Mouse (Mus musculus) liver, embryonic 11.5 days (tissue): Measurements from ENCODE around the gene Ccpg1. TPM values are rescaled to one million over a fixed set of nuclear protein-coding genes. Genes with fewer than 3 reads are reported as not detected.

Experiments
- ATAC-seq: fragments of 200-750 bp; cut with Nextera tagmentation; replicated peaks from 2 replicates; pipeline ENCODE4 v1.8.0; 2017; ENCODE audit warnings: moderate number of reproducible peaks, mild to moderate bottlenecking, moderate TSS enrichment, moderate library complexity; ENCODE audit not compliant: low FRiP score
- DNase-seq: peaks from one replicate; pipeline ENCODE4 v3.0.0-alpha.2; 2017; ENCODE audit warnings: low spot score
- H3K27ac ChIP-seq: fragments of 300-500 bp; sonication (generic); 2 replicates; pipeline ENCODE4 v1.5.1; 2014; ENCODE audit warnings: mild to moderate bottlenecking, low read depth, low read length, control low read depth
- H3K27me3 ChIP-seq: fragments of 300-500 bp; sonication (generic); replicated peaks from 2 replicates; pipeline ENCODE4 v1.6.1; 2014; ENCODE audit warnings: low read length, mixed read lengths; ENCODE audit not compliant: control insufficient read depth, insufficient read depth
- H3K36me3 ChIP-seq: fragments of 300-500 bp; sonication (generic); 2 replicates; pipeline ENCODE4 v1.6.1; 2014; ENCODE audit warnings: mild to moderate bottlenecking, low read length, moderate library complexity, mixed read lengths; ENCODE audit not compliant: control insufficient read depth, insufficient read depth
- H3K4me1 ChIP-seq: fragments of 300-500 bp; sonication (generic); replicated peaks from 2 replicates; pipeline ENCODE4 v1.6.1; 2014; ENCODE audit warnings: low read length, mixed read lengths; ENCODE audit not compliant: control insufficient read depth, insufficient read depth
- H3K4me2 ChIP-seq: fragments of 300-500 bp; sonication (generic); 2 replicates; pipeline ENCODE4 v1.6.1; 2014; ENCODE audit warnings: mild to moderate bottlenecking, control low read depth, moderate library complexity
- H3K4me3 ChIP-seq: fragments of 300-500 bp; sonication (generic); 2 replicates; pipeline ENCODE4 v1.5.1; 2014; ENCODE audit warnings: low read depth, low read length, control low read depth
- H3K9ac ChIP-seq: fragments of 300-500 bp; sonication (generic); 2 replicates; pipeline ENCODE4 v1.6.1; 2014; ENCODE audit warnings: low read depth, low read length, control low read depth
- H3K9me3 ChIP-seq: fragments of 300-500 bp; sonication (generic); 2 replicates; pipeline ENCODE4 v1.6.1; 2016; ENCODE audit warnings: low read length, inconsistent platforms, mixed read lengths; ENCODE audit not compliant: control insufficient read depth
- WGBS: fragments of 180-500 bp; shearing (Covaris S2); extraction: QIAGEN DNeasy Blood & Tissue Kit; methylation state at CpG from one replicate; pipeline ENCODE4 v1.1.7; 2014; 5-methylcytosine and 5-hydroxymethylcytosine counted together
- polyA plus RNA-seq: library from polyadenylated mRNA; unstranded; fragments of >200 nt; fragmentation: Nextera tagmentation; extraction: Ambion mirVana; gene quantifications from 2 replicates; pipeline ENCODE4 v1.2.1, GENCODE M21; 2014

Ccpg1 gene
- polyA plus RNA-seq, 1 experiment from 2014 or later: 14.8 TPM

GRCm38 (mm10) chr9:73001314-73002011, 16.2 kb downstream of the Ccpg1 start:
- H3K27me3 ChIP-seq: no peaks in the 10 kb centered on the region
- no peaks in the 10 kb centered on the region for H3K4me1 ChIP-seq
- ATAC-seq (no peak), DNase-seq (no peak)
- no peaks in the 10 kb centered on the region for H3K9me3 ChIP-seq
- H3K4me3 ChIP-seq: no peak overlapping the region
- no peak overlapping the region for H3K9ac ChIP-seq
- WGBS: 74% methylated on average over 13 of the region's 13 CpGs
- no peak overlapping the region for H3K4me2 ChIP-seq
- H3K36me3 ChIP-seq: 0 out of 2 replicates have a peak, but pooled peaks cover 4% of the 10 kb centered on the region
- no peak overlapping the region for H3K27ac ChIP-seq

DNA sequence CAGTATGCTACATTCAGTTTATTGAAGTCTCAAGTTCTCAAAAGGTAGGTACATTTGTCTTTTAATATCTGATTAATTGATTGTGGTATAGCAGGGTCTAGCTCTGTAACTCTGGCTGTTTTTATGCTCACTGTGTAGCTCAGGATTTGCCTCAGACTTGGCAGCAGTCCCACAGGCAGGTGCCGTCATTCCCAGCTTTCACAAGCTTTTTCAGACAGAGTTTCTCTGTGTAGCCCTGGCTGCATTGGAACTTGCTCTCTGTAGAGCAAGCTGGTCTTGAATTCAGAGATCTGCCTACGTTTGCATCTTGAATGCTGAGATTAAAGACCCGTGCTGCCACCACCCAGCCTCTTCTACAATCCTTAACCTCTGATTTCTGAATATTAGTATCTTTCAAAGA, 16.9 kb downstream of the Ccpg1 start:
- DNase-seq (no peak), ATAC-seq (no peak)
- H3K27me3 ChIP-seq: no peaks in the 10 kb centered on the region
- no peak overlapping the region for H3K27ac ChIP-seq
- 70% methylated on average over 3 of the region's 3 CpGs for WGBS
- H3K4me3 ChIP-seq: no peak overlapping the region
- H3K9ac ChIP-seq: no peak overlapping the region
- no peaks in the 10 kb centered on the region for H3K4me1 ChIP-seq
- no peaks in the 10 kb centered on the region for H3K9me3 ChIP-seq
- H3K36me3 ChIP-seq: 0 out of 2 replicates have a peak, but pooled peaks cover 4% of the 10 kb centered on the region
- no peak overlapping the region for H3K4me2 ChIP-seq

DNA sequence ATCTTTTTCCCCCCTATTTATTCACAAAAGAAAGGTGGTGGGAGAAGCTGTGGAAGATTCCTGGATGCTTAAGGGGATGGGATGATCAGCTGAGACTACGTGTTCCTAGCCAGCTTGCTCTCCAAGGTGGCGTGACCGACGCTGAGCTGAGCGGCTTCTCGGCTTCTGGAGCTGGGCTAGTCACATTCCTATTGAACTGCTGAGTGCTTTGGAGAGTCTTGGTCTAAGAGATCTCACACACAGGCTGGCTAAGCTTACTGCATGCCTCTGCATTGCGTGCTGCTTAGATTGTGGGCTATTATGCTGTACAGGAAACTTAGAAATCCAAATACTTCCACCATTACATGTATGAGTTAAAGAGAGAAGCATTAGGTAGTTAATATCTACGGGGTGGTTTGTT, 18.8 kb downstream of the Ccpg1 start:
- H3K36me3 ChIP-seq: 0 out of 2 replicates have a peak, but pooled peaks cover 4% of the 10 kb centered on the region
- H3K27me3 ChIP-seq: no peaks in the 10 kb centered on the region
- no peak overlapping the region for H3K27ac ChIP-seq
- no peak for DNase-seq
- no peak for ATAC-seq
- H3K9ac ChIP-seq: no peak overlapping the region
- no peaks in the 10 kb centered on the region for H3K9me3 ChIP-seq
- 90% methylated on average over 8 of the region's 8 CpGs for WGBS
- H3K4me2 ChIP-seq: no peak overlapping the region
- no peaks in the 10 kb centered on the region for H3K4me1 ChIP-seq
- H3K4me3 ChIP-seq: no peak overlapping the region

GRCm38 (mm10) chr9:73005106-73005505, 19.9 kb downstream of the Ccpg1 start:
- WGBS: 80% methylated on average over 6 of the region's 6 CpGs

DNA sequence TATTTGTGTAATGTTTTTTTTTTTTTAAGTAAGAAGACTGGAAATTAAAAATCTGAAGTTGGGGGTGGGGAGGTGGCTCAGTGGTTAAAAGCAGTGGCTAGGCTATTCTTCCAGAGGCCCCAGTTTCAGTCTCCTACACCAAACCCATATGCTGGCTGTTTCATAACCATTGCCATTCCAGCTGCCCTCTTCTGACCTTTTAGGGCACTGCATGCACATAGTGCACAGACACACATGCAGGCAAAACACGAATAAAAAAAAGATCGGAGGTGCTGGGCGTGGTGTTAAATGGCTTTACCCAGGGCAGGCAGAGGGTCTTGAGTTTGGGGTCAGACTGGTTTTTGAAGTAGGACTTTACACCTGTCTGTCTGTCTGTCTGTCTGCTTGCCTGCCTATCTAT, 20.9 kb downstream of the Ccpg1 start:
- no peaks in the 10 kb centered on the region for H3K27me3 ChIP-seq
- H3K9ac ChIP-seq: no peak overlapping the region
- no peak for DNase-seq
- no peaks in the 10 kb centered on the region for H3K4me1 ChIP-seq
- no peak overlapping the region for H3K4me2 ChIP-seq
- ATAC-seq: no peak
- H3K27ac ChIP-seq: no peak overlapping the region
- no peaks in the 10 kb centered on the region for H3K9me3 ChIP-seq
- H3K4me3 ChIP-seq: no peak overlapping the region
- 0 out of 2 replicates have a peak, but pooled peaks cover 4% of the 10 kb centered on the region for H3K36me3 ChIP-seq
- WGBS: 94% methylated on average over 3 of the region's 3 CpGs

More at GRCm38 (mm10) chr9:73005106-73005505, 19.9 kb downstream of the Ccpg1 start:
- no peak overlapping the region for H3K4me3 ChIP-seq
- H3K27ac ChIP-seq: no peak overlapping the region
- H3K36me3 ChIP-seq: 0 out of 2 replicates have a peak, but pooled peaks cover 4% of the 10 kb centered on the region
- no peaks in the 10 kb centered on the region for H3K4me1 ChIP-seq
- DNase-seq (no peak), ATAC-seq (no peak)
- no peak overlapping the region for H3K9ac ChIP-seq
- no peak overlapping the region for H3K4me2 ChIP-seq
- no peaks in the 10 kb centered on the region for H3K27me3 ChIP-seq
- no peaks in the 10 kb centered on the region for H3K9me3 ChIP-seq

- Histone ChIP-seq H3K4me2 (no peak overlapping the region), H3K27me3 (no peaks in the 10 kb centered on the region), H3K4me1 (no peaks in the 10 kb centered on the region), H3K4me3 (no peak overlapping the region), H3K36me3 (0 out of 2 replicates have a peak, but pooled peaks cover 4% of the 10 kb centered on the region), H3K9ac (no peak overlapping the region), H3K27ac (no peak overlapping the region), H3K9me3 (no peaks in the 10 kb centered on the region)
- no peak for DNase-seq
- WGBS: 53% methylated on average over 3 of the region's 3 CpGs
- no peak for ATAC-seq
Observed at GRCm38 (mm10) chr9:73008384-73008783, 23.2 kb downstream of the Ccpg1 start.

DNA sequence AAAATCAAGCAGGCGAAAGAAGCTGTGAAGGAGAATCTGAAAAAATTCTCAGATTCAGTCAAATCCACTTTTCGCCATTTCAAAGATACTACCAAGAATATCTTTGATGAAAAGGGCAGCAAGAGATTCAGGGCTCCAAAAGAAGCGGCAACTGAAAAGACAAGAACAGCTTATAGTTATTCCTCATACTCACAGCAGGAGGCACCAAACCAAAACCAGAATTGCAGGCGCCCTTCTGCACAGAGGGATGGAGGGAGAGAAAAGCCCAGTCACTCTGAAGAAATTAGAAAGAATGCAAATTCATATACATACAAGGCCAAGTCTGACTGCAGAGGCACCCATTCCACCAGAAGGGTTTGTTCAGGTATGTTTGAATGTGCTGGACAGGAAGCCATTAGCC, 27.4 kb downstream of the Ccpg1 start:
- H3K27me3 ChIP-seq: no peaks in the 10 kb centered on the region
- H3K4me1 ChIP-seq: no peaks in the 10 kb centered on the region
- H3K4me2 ChIP-seq: no peak overlapping the region
- DNase-seq (no peak), ATAC-seq (no peak)
- 88% methylated on average over 4 of the region's 4 CpGs for WGBS
- peaks cover 12% of the 10 kb centered on the region; the same call in 1 of the 2 replicates for H3K36me3 ChIP-seq
- H3K4me3 ChIP-seq: no peak overlapping the region
- no peaks in the 10 kb centered on the region for H3K9me3 ChIP-seq
- no peak overlapping the region for H3K9ac ChIP-seq
- no peak overlapping the region for H3K27ac ChIP-seq

GRCm38 (mm10) chr9:73014724-73015123, 29.5 kb downstream of the Ccpg1 start:
- H3K36me3 ChIP-seq: peaks cover 12% of the 10 kb centered on the region; the same call in 1 of the 2 replicates

DNA sequence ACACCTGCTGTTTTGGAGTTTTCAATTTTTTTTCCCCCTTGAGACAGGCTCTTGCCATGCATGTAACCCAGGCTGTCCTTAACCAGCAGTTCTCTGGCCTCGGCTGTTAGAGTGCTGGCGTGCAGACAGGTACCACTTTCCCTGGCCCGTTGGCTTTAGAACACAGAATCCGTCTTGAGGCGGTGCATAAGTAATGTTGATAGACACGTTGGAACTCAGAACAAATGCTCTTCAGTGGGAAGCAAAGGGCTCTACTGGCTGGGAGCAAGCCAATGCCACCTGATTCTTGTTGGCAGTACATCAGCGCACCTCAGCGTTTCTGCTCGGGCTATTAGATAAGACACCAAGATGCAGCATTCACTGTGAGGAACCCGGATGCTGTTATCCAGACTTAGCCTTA, 34.6 kb downstream of the Ccpg1 start:
- Histone ChIP-seq H3K9me3 (no peaks in the 10 kb centered on the region), H3K4me2 (no peak overlapping the region)
- DNase-seq: no peak

More at GRCm38 (mm10) chr9:73014724-73015123, 29.5 kb downstream of the Ccpg1 start:
- 72% methylated on average over 13 of the region's 13 CpGs for WGBS
- Histone ChIP-seq H3K27ac (no peak overlapping the region), H3K4me3 (no peak overlapping the region), H3K4me1 (no peaks in the 10 kb centered on the region), H3K9me3 (no peaks in the 10 kb centered on the region), H3K27me3 (no peaks in the 10 kb centered on the region), H3K9ac (no peak overlapping the region), H3K4me2 (no peak overlapping the region)
- DNase-seq (no peak), ATAC-seq (no peak)

More for the DNA sequence above, 34.6 kb downstream of the Ccpg1 start:
- 86% methylated on average over 10 of the region's 10 CpGs for WGBS
- H3K4me1 ChIP-seq: no peaks in the 10 kb centered on the region
- peaks cover 17% of the 10 kb centered on the region for H3K36me3 ChIP-seq
- no peaks in the 10 kb centered on the region for H3K27me3 ChIP-seq
- H3K27ac ChIP-seq: no peak overlapping the region
- no peak overlapping the region for H3K9ac ChIP-seq
- no peak for ATAC-seq
- no peak overlapping the region for H3K4me3 ChIP-seq
